Mouse (Mus musculus) liver, embryonic 16.5 days (tissue): ENCODE measurements around the gene Trpm3. TPM values are rescaled to one million over a fixed set of nuclear protein-coding genes. Genes with fewer than 3 reads are reported as not detected.

Source experiments
- ATAC-seq: fragments of 200-750 bp; cut with Nextera tagmentation; 2 replicates; pipeline ENCODE4 v1.8.0; 2017; ENCODE audit warnings: low read depth, mild to moderate bottlenecking, moderate number of reproducible peaks, moderate library complexity
- H3K27ac ChIP-seq: fragments of 300-500 bp; sonication (generic); 2 replicates; pipeline ENCODE4 v1.5.1; 2014; ENCODE audit warnings: mild to moderate bottlenecking, low read length
- H3K27me3 ChIP-seq: fragments of 300-500 bp; sonication (generic); 2 replicates; pipeline ENCODE4 v1.6.1; 2014; ENCODE audit warnings: low read depth, low read length, mixed read lengths; ENCODE audit not compliant: control insufficient read depth, insufficient read depth
- H3K36me3 ChIP-seq: fragments of 300-500 bp; sonication (generic); 2 replicates; pipeline ENCODE4 v1.6.1; 2014; ENCODE audit warnings: mild to moderate bottlenecking; ENCODE audit not compliant: control insufficient read depth, insufficient read depth
- H3K4me1 ChIP-seq: fragments of 300-500 bp; sonication (generic); 2 replicates; pipeline ENCODE4 v1.6.1; 2014; ENCODE audit warnings: low read depth, low read length, mixed read lengths; ENCODE audit not compliant: control insufficient read depth
- H3K4me2 ChIP-seq: fragments of 300-500 bp; sonication (generic); 2 replicates; pipeline ENCODE4 v1.6.1; 2014; ENCODE audit warnings: low read depth, low read length, mixed read lengths
- H3K4me3 ChIP-seq: fragments of 300-500 bp; sonication (generic); 2 replicates; pipeline ENCODE4 v1.5.1; 2014; ENCODE audit warnings: low read depth, mild to moderate bottlenecking, low read length
- H3K9ac ChIP-seq: fragments of 300-500 bp; sonication (generic); 2 replicates; pipeline ENCODE4 v1.6.1; 2014; ENCODE audit warnings: low read depth, low read length
- H3K9me3 ChIP-seq: fragments of 300-500 bp; sonication (generic); replicated peaks from 2 replicates; pipeline ENCODE4 v1.6.1; 2016; ENCODE audit warnings: low read length; ENCODE audit not compliant: control insufficient read depth
- WGBS: fragments of 180-500 bp; shearing (Covaris S2); extraction: QIAGEN DNeasy Blood & Tissue Kit; methylation state at CpG from one replicate; pipeline ENCODE4 v1.1.7; 2014; ENCODE audit not compliant: insufficient replicate concordance; 5-methylcytosine and 5-hydroxymethylcytosine counted together
- polyA plus RNA-seq: library from polyadenylated mRNA; unstranded; fragments of >200 nt; fragmentation: Nextera tagmentation; extraction: Ambion mirVana; gene quantifications from 2 replicates; pipeline ENCODE4 v1.2.1, GENCODE M21; 2015

Gene Trpm3
- polyA plus RNA-seq, 1 experiment from 2014 or later = 0.04 TPM

- H3K9me3 ChIP-seq = no peaks in the 10 kb centered on the region
- H3K36me3 ChIP-seq = no peaks in the 10 kb centered on the region
- no peak overlapping the region for H3K4me2 ChIP-seq
- no peaks in the 10 kb centered on the region for H3K4me1 ChIP-seq
- no peaks in the 10 kb centered on the region for H3K27me3 ChIP-seq
- H3K4me3 ChIP-seq = no peak overlapping the region
- WGBS = 81% methylated on average over 5 of the region's 5 CpGs
- no peak for ATAC-seq
- no peak overlapping the region for H3K9ac ChIP-seq
- no peak overlapping the region for H3K27ac ChIP-seq
Observed at GRCm38 (mm10) chr19:22975801-22976200, 837.0 kb downstream of the Trpm3 start.

- H3K27me3 ChIP-seq = no peaks in the 10 kb centered on the region
- H3K9me3 ChIP-seq = no peaks in the 10 kb centered on the region
- 44% methylated on average over 5 of the region's 5 CpGs for WGBS
- no peaks in the 10 kb centered on the region for H3K4me1 ChIP-seq
- no peak overlapping the region for H3K4me2 ChIP-seq
- ATAC-seq = no peak
- H3K4me3 ChIP-seq = no peak overlapping the region
- no peak overlapping the region for H3K9ac ChIP-seq
- H3K27ac ChIP-seq = no peak overlapping the region
- no peaks in the 10 kb centered on the region for H3K36me3 ChIP-seq
Observed at GRCm38 (mm10) chr19:22977508-22977907, 838.7 kb downstream of the Trpm3 start.

GRCm38 (mm10) chr19:22978763-22979162 lies 839.9 kb downstream of the Trpm3 start:
- WGBS = 51% methylated on average over 7 of the region's 7 CpGs
- Histone ChIP-seq H3K9ac (no peak overlapping the region), H3K36me3 (no peaks in the 10 kb centered on the region), H3K4me3 (no peak overlapping the region), H3K27ac (no peak overlapping the region), H3K4me1 (no peaks in the 10 kb centered on the region), H3K27me3 (no peaks in the 10 kb centered on the region), H3K9me3 (no peaks in the 10 kb centered on the region), H3K4me2 (no peak overlapping the region)
- no peak for ATAC-seq

GRCm38 (mm10) chr19:22979191-22979590 lies 840.3 kb downstream of the Trpm3 start:
- no peaks in the 10 kb centered on the region for H3K9me3 ChIP-seq
- no peak overlapping the region for H3K4me2 ChIP-seq
- H3K4me1 ChIP-seq = no peaks in the 10 kb centered on the region
- ATAC-seq = no peak
- H3K36me3 ChIP-seq = no peaks in the 10 kb centered on the region
- H3K27me3 ChIP-seq = no peaks in the 10 kb centered on the region
- no peak overlapping the region for H3K4me3 ChIP-seq
- no peak overlapping the region for H3K9ac ChIP-seq
- H3K27ac ChIP-seq = no peak overlapping the region
- 26% methylated on average over 1 of the region's 1 CpGs for WGBS

- ATAC-seq = no peak
- no peak overlapping the region for H3K4me2 ChIP-seq
- H3K27me3 ChIP-seq = no peaks in the 10 kb centered on the region
- H3K4me1 ChIP-seq = no peaks in the 10 kb centered on the region
- H3K4me3 ChIP-seq = no peak overlapping the region
- H3K27ac ChIP-seq = no peak overlapping the region
- H3K9me3 ChIP-seq = no peaks in the 10 kb centered on the region
- H3K9ac ChIP-seq = no peak overlapping the region
- 76% methylated on average over 12 of the region's 12 CpGs for WGBS
- no peaks in the 10 kb centered on the region for H3K36me3 ChIP-seq
Observed at GRCm38 (mm10) chr19:22987914-22988313, 849.1 kb downstream of the Trpm3 start.

- no peak for ATAC-seq
- H3K9ac ChIP-seq = no peak overlapping the region
- no peak overlapping the region for H3K27ac ChIP-seq
- H3K4me2 ChIP-seq = no peak overlapping the region
- H3K4me3 ChIP-seq = no peak overlapping the region
- no peaks in the 10 kb centered on the region for H3K9me3 ChIP-seq
- 61% methylated on average over 4 of the region's 4 CpGs for WGBS
- no peaks in the 10 kb centered on the region for H3K4me1 ChIP-seq
- no peaks in the 10 kb centered on the region for H3K27me3 ChIP-seq
- H3K36me3 ChIP-seq = no peaks in the 10 kb centered on the region
Observed at GRCm38 (mm10) chr19:22993946-22994345, 855.1 kb downstream of the Trpm3 start.

GRCm38 (mm10) chr19:22994531-22994930 lies 855.7 kb downstream of the Trpm3 start:
- no peak overlapping the region for H3K9ac ChIP-seq
- no peaks in the 10 kb centered on the region for H3K36me3 ChIP-seq
- no peaks in the 10 kb centered on the region for H3K4me1 ChIP-seq
- H3K4me2 ChIP-seq = no peak overlapping the region
- no peak for ATAC-seq
- no peak overlapping the region for H3K4me3 ChIP-seq
- no peaks in the 10 kb centered on the region for H3K27me3 ChIP-seq
- no peak overlapping the region for H3K27ac ChIP-seq
- WGBS = 65% methylated on average over 5 of the region's 5 CpGs
- H3K9me3 ChIP-seq = no peaks in the 10 kb centered on the region

- Histone ChIP-seq H3K27ac (no peak overlapping the region), H3K9ac (no peak overlapping the region), H3K4me3 (no peak overlapping the region), H3K27me3 (no peaks in the 10 kb centered on the region), H3K4me1 (no peaks in the 10 kb centered on the region), H3K36me3 (no peaks in the 10 kb centered on the region), H3K4me2 (no peak overlapping the region), H3K9me3 (no peaks in the 10 kb centered on the region)
- ATAC-seq = no peak
- WGBS = 64% methylated on average over 1 of the region's 1 CpGs
Observed at GRCm38 (mm10) chr19:23000293-23000692, 861.4 kb downstream of the Trpm3 start.

- no peaks in the 10 kb centered on the region for H3K9me3 ChIP-seq
- ATAC-seq = no peak
- no peaks in the 10 kb centered on the region for H3K36me3 ChIP-seq
- no peak overlapping the region for H3K9ac ChIP-seq
- WGBS = 31% methylated on average over 8 of the region's 8 CpGs
- H3K27ac ChIP-seq = no peak overlapping the region
- no peaks in the 10 kb centered on the region for H3K4me1 ChIP-seq
- no peak overlapping the region for H3K4me2 ChIP-seq
- H3K27me3 ChIP-seq = no peaks in the 10 kb centered on the region
- H3K4me3 ChIP-seq = no peak overlapping the region
Observed at GRCm38 (mm10) chr19:23003861-23004260, 865.0 kb downstream of the Trpm3 start.

GRCm38 (mm10) chr19:23005851-23006250 lies 867.0 kb downstream of the Trpm3 start:
- Histone ChIP-seq H3K27ac (no peak overlapping the region), H3K4me3 (no peak overlapping the region), H3K9ac (no peak overlapping the region), H3K27me3 (no peaks in the 10 kb centered on the region), H3K36me3 (no peaks in the 10 kb centered on the region), H3K4me1 (no peaks in the 10 kb centered on the region), H3K9me3 (no peaks in the 10 kb centered on the region), H3K4me2 (no peak overlapping the region)
- no peak for ATAC-seq
- WGBS = 62% methylated on average over 7 of the region's 7 CpGs
